Mouse (Mus musculus) stomach, embryonic 16.5 days (tissue): ENCODE measurements around the gene Prkacb. TPM values are rescaled to one million over a fixed set of nuclear protein-coding genes. Genes with fewer than 3 reads are reported as not detected.

Experiments used
- polyA plus RNA-seq: library from polyadenylated mRNA; unstranded; fragments of >200 nt; fragmentation: Nextera tagmentation; extraction: Ambion mirVana; gene quantifications from 2 replicates; pipeline ENCODE4 v1.2.1, GENCODE M21; 2015

Gene Prkacb
- polyA plus RNA-seq, 1 experiment from 2014 or later = 54.5 TPM

Other genes with a start within 250 kb of the Prkacb start
- gene Uox, start 242.6 kb downstream of the Prkacb start, polyA plus RNA-seq = 1.7 and 3.4 TPM in 2 replicates
- gene Dnase2b, start 197.4 kb downstream of the Prkacb start, polyA plus RNA-seq = 0.28 and 0.31 TPM in 2 replicates
- not detected in 2 replicates for gene 4930503B20Rik, start 161.7 kb downstream of the Prkacb start, polyA plus RNA-seq
- 0.67 and 0.98 TPM in 2 replicates for gene Samd13, start 127.4 kb downstream of the Prkacb start, polyA plus RNA-seq
- gene Ttll7, start 39.4 kb upstream of the Prkacb start, polyA plus RNA-seq = 2.6 and 2.8 TPM in 2 replicates